Mouse (Mus musculus) ES-E14 (cell line): ENCODE measurements around the gene Pex16.

Source experiments
- CHD2 ChIP-seq: IDR thresholded peaks from 2 replicates; pipeline ENCODE4 v1.6.1; 2014; ENCODE audit warnings: mild to moderate bottlenecking, low read depth, low read length, inconsistent platforms
- MAFK ChIP-seq: IDR thresholded peaks from 2 replicates; pipeline ENCODE4 v1.6.1; 2014; ENCODE audit warnings: mild to moderate bottlenecking, low read depth, low read length, inconsistent platforms; ENCODE audit not compliant: insufficient read depth
- ZNF384 ChIP-seq: IDR thresholded peaks from 2 replicates; pipeline ENCODE4 v1.6.1; 2012; ENCODE audit warnings: low read depth, low read length, inconsistent platforms

DNA sequence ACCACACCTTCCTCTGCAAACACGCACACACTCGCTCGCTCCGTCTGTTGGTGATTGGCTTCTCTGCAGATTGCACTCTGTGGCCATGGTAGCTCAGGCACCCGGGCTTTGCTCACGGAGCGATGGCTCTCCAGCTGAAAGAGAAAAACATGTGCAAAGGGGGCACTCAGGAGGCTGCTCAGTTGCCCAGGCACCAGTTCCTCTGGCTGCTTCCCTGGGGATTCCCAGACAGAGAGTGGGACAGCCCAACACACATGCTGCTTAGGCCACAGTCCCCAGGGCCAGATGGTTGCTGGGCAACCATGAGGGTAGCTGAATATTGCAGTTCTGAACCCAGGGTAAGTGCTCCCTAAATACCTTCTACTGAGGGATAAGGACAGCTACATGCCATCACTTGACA is 31.2 kb downstream of the Pex16 start:
- TF ChIP-seq ZNF384 = no peak
- TF ChIP-seq CHD2 = no peak
- TF ChIP-seq MAFK = no peak
